Mouse (Mus musculus) CD4-positive, CD25-positive, alpha-beta regulatory T cell, adult 4 months (primary cell): ENCODE results near the gene Pnma1. TPM values are rescaled to one million over a fixed set of nuclear protein-coding genes. Genes with fewer than 3 reads are reported as not detected.

Experiments used
- ATAC-seq: one replicate; pipeline ENCODE4 v1.8.0; 2017
- polyA plus RNA-seq, 2 experiments: library from polyadenylated mRNA; unstranded; fragments of 100-300 nt; shearing (Covaris generic); gene quantifications; one replicate each; pipeline ENCODE4 v1.2.1; 2017

Gene Pnma1
- polyA plus RNA-seq, 2 experiments from 2014 or later: not detected

- no peak for ATAC-seq
Measured at GRCm38 (mm10) chr12:84152352-84153190, 4.3 kb upstream of the Pnma1 start.

GRCm38 (mm10) chr12:84151911-84152310 lies 3.6 kb upstream of the Pnma1 start:
- no peak for ATAC-seq

GRCm38 (mm10) chr12:84150976-84151375 lies 2.7 kb upstream of the Pnma1 start:
- ATAC-seq: no peak

- no peak for ATAC-seq
Measured at GRCm38 (mm10) chr12:84149971-84150370, 1.7 kb upstream of the Pnma1 start.

DNA sequence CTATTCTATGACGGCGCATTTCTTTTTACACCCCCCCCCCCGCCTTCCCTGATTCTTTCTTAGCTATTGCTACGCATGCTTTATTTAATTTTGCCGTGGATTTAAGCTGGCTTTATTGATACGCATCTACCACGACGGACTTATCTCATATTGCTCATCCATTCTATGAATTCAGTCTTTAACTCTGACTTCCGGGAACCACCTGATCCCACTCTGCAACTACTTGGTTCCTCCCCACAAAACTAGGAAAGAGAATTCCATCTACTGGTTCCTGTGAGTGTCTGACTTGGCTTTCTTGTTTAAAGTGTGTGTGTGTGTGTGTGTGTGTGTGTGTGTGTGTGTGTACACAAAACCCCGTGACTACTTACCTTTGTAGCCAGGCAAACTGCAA lies 328 bp upstream of the Pnma1 start:
- ATAC-seq: no peak

DNA sequence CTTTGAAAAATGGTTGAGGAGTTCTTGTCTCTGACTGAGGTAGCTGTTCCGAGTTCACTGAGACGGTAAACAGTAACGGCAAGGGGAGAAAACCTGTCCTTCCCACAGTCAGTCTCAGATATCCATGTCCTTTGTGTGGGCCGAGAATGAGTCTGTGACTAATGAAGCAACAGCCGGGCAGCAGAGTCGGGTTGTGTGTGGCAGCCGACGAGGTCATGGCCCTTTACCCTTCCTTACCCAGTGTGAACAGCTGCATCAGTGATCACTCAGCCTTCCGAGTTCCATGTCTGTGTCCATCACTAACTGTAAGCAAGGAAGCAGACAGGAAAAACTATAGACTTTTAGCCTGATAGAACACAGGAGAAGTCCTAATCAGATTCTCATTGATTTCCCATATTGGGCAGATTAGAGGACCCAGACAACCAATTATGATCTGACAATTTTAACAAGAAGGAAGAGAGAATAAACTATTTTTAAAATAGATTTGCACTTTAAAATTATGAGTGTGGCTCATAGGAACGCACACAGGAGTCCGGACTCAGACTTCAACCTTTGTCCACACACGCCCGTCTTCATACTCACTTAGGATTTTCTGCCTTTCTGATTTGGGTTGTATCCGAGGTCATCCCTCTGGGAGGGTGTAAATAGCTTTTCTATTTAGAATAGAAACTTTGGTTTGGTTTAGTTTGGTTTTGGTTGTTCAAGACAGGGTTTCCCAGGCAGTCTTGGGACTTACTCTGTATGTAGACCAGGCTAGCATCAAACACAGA lies 5.8 kb downstream of the Pnma1 start:
- no peak for ATAC-seq

- ATAC-seq: no peak
Measured at GRCm38 (mm10) chr12:84141271-84141670, 7.0 kb downstream of the Pnma1 start.

DNA sequence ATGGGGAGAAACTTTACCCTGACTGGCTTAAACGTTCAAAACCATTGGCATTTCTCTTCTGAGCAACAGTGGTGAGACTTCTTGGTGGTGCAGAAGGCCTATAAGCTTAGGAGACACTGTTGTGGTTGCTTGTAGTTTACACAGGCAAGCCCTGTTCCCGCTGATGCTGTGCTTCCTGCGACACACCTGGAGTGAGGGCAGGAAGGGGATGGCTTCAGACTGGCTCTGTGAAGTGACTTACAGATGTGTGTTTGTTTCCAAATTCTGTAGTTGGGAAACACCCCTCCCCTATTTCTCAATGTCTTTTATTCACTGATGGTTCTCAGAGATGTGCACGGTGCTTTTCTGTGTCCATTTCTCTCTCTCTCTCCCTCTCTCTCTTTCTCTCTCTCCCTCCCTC lies 8.2 kb downstream of the Pnma1 start:
- no peak for ATAC-seq

GRCm38 (mm10) chr12:84137131-84137530 lies 11.2 kb downstream of the Pnma1 start:
- no peak for ATAC-seq

DNA sequence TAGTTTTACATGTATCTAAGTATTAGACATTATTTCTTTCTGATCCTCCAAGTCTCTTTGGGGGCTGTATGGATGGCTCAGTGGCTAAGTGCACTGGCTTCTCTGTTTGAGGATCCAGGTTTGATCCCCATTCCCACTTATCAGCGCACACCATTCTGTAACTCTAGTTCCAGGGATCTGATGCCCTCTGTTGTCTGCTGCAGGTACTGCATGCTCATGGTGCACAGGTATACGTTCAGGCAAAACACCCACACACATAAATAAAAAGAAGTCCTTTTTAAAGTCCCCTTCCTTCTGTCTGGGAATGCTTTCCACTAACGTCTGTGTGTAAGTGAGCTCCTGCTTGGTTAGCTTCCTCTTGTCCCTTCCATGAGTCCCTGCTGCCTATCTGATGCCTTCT lies 16.0 kb downstream of the Pnma1 start:
- no peak for ATAC-seq

DNA sequence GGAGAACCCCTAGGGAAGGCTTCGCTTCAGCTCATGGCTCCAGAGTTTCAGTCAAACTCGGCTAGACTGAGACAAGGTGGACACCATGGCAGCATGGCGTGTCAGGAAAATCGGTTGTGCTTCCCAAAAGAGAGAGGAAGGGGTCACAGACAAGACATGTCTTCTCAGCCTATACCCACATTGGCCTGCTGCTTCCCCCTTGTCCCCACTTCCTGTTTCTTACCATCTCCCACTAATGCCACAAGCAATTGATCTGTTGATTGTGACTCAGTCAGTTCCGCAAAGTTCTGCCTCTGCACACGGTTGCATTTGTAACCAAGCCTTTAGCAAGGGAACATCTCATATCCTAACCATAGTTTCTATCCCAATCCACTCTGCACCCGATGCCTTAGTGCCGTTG lies 18.4 kb downstream of the Pnma1 start:
- no peak for ATAC-seq

GRCm38 (mm10) chr12:84128576-84128975 lies 19.7 kb downstream of the Pnma1 start:
- no peak for ATAC-seq

DNA sequence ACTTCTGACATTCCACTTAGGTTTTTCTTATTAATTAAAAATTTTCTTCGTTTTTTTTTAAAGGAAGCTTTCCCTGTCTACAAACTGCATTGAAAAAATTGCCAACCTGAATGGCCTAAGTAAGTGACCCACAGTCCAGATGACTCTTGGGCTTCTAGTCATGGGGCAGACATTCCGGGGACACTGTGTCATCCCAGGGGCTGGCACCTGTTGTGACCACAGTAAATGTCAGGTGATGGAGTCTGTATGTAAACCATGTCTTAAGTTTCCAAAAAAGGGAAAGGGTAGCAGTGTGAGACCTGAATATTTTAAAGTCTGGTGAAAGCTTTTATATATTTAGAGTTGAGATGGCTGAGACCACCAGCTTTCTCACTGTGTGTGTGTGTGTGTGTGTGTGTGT lies 21.4 kb downstream of the Pnma1 start:
- no peak for ATAC-seq

DNA sequence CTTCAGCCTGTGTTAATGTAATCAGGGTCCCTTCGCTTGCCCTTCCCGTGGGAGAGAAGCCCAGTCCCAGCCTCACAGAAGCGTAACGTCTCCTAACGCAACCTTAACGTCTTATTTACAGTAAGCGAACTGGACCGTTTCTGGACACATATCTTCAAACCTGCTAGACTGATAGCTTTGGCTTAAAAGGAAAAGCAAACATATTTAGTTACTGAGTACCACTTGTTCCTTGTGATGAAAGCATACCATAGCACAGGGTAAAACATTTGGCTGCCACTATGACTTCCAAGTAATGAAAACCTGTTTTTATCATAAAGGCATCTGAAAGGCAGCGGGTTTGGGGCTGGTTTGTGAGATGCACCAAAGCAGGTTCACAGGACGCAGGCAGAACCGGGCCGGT lies 22.4 kb downstream of the Pnma1 start:
- no peak for ATAC-seq

GRCm38 (mm10) chr12:84119584-84119983 lies 28.7 kb downstream of the Pnma1 start:
- no peak for ATAC-seq

DNA sequence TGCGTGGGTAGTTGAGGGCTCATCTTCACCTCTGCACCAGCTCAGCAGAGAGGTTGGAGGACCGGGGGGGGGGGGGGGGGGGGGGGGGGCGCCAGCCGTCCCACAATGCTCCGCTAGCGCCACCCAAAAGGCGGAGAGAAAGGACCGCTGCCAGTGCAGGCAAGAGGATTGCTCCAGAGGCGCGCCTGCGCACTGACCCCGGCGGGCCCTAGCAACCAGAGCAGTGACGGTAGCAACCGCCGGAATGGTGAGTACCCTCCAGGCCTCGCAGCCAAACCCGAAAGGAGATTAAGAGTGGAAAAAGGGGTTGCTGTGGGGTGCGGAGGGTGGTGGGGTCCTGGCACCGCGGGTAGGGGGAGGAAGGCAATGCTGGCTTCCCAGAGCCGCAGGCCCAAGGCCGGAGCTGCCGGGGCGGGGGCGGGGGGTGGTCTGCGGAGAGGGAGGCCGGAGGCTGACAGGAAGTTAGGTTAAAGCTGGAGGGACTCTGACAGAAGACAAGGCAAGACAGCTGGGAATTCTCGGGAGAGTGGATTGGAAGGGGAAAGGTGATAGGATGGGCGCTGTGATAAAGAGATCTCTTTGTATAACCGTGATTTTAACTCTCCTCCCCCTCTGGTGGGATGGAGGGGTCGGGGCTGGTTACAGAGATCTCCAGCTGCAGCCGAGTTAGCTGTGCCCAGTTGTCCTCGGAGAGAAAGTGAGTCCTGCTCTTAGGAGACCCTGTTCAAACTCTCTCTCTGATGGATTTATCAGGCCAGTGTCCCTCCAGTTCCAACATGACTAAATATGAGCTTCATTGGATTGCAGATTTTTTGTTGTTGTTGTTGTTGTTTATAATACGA lies 33.9 kb downstream of the Pnma1 start, which contains the start of gene Dnal1:
Gene Dnal1 (plus strand): TSS at position 214 of the 842 bp plus-strand sequence.
- peak; percentile 98 for ATAC-seq

- no peak for ATAC-seq
Measured at GRCm38 (mm10) chr12:84113676-84114075, 34.6 kb downstream of the Pnma1 start.

DNA sequence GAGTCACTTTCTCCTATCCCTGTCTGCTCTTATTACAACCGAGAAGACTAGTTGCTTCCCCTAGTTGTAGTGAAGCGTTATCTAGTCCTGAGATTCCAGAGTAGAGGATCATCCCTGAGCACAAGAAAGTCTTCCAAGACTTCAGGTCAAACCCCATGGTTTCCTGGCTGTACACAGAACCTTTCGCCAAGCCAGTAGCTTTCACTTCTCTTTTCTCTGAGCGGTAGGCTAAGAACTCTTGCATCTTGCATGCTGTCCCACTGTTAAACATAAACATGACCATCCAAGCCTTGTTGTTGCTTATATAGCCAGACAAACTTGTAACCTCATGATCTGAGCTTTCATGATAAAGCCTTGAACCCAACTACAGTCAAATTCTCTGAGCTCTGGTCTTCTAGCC lies 37.5 kb downstream of the Pnma1 start:
- no peak for ATAC-seq

DNA sequence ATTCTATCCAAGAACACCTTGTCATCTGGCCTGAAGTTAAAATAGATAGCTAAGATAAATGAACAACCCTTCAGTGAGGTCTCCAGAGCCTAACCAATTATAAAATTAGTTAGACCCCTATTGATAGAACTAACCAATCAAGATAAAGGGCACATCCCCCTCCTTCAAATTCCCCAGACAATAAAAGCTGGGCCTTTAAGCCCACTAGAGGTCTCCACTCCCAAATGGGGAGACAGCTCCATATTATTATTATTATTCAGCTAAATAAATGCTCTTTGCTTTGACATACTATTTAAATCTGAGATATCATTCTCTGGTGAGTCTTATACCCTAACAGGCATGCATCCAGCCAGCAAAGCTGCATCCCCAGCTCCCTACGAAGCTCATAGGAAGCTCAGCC lies 38.4 kb downstream of the Pnma1 start:
- ATAC-seq: no peak

GRCm38 (mm10) chr12:84107692-84108091 lies 40.6 kb downstream of the Pnma1 start:
- ATAC-seq: no peak

DNA sequence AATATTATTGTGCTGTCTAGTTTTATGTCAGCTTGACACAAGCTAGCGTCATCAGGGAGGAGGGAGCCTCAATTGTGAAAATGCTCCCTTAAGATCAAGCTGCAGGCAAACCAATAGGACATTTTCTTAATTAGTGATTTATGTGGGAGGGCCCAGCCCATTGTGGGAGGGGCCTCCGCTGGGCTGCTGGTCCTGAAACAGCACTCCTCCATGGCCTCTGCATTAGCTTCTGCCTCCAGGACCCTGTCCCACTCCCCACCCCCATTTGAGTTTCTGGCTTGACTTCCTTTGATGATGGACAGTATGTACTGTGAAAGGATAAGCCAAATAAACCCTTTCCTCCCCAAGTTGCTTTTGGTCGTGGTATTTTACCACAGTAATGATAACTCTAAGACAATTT lies 41.3 kb downstream of the Pnma1 start:
- ATAC-seq: no peak

DNA sequence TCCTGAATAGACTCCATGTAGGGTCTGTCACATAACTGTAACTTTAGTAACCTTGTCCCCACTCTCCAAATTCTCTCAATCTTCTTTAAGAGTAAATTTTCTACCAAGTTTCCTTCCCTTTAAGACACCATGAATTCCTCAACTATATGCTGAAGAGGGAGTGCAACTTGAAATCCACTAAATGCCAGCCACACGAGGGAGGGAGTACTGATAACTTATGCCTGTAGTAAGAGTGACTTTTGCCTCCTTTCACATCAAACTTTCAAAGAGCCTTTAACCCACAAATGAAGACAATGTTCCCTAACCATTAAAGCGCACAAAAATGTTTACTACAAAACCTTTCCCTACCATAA lies 46.8 kb downstream of the Pnma1 start:
- ATAC-seq: no peak
